Mouse (Mus musculus) CH12.LX (cell line): Measurements from ENCODE around the gene Eif4g3. TPM values are rescaled to one million over a fixed set of nuclear protein-coding genes. Genes with fewer than 3 reads are reported as not detected.

Source experiments
- DNase-seq: peaks from one replicate; pipeline ENCODE4 v3.0.0-alpha.2; 2013; ENCODE audit errors: extremely low read depth
- H3K27ac ChIP-seq: 2 replicates; pipeline ENCODE4 v1.5.1; 2012; ENCODE audit warnings: low read depth, mild to moderate bottlenecking, control low read depth, moderate library complexity; ENCODE audit not compliant: insufficient read depth
- H3K27me3 ChIP-seq: replicated peaks from 2 replicates; pipeline ENCODE3; 2012; ENCODE audit warnings: inconsistent platforms
- H3K36me3 ChIP-seq, 2 experiments: replicated peaks in 1 of 2; 2 replicates each; pipeline versions ENCODE3 to v1.6.1; 2012; ENCODE audit warnings: inconsistent platforms in 1 of 2, low read length in 1 of 2, mild to moderate bottlenecking in 1 of 2, mixed read lengths in 1 of 2, moderate library complexity in 1 of 2; ENCODE audit not compliant: control insufficient read depth in 1 of 2, insufficient read depth in 1 of 2
- H3K4me1 ChIP-seq, 2 experiments: 2 replicates each; pipeline ENCODE4 v1.6.1; 2012; ENCODE audit warnings: inconsistent platforms in 1 of 2, moderate library complexity in 1 of 2; ENCODE audit not compliant: insufficient read depth in 2 of 2, control insufficient read depth in 1 of 2
- H3K4me2 ChIP-seq: 2 replicates; pipeline ENCODE4 v1.6.1; 2012; ENCODE audit warnings: low read depth, mild to moderate bottlenecking, control low read depth; ENCODE audit not compliant: poor library complexity, insufficient read depth, severe bottlenecking
- H3K4me3 ChIP-seq, 3 experiments: fragments of 150-350 bp in 1 of 3; sonication (generic) in 1 of 3; replicated peaks in 1 of 3; 2 replicates each; pipeline versions ENCODE3 to v1.5.1; 2011 to 2012; ENCODE audit warnings: low read depth in 2 of 3, low read length in 2 of 3, mild to moderate bottlenecking in 2 of 3, moderate library complexity in 2 of 3, control low read depth in 1 of 3, improper control_type of control experiment in 1 of 3, inconsistent platforms in 1 of 3, mixed read lengths in 1 of 3; ENCODE audit not compliant: poor library complexity in 1 of 3
- H3K79me2 ChIP-seq: replicated peaks from 2 replicates; pipeline ENCODE4 v1.6.1; 2012; ENCODE audit warnings: mild to moderate bottlenecking, moderate library complexity; ENCODE audit not compliant: control insufficient read depth, poor library complexity, insufficient read depth, severe bottlenecking; ENCODE audit errors: extremely low read depth
- H3K9ac ChIP-seq: 2 replicates; pipeline ENCODE4 v1.6.1; 2012; ENCODE audit warnings: low read depth, mild to moderate bottlenecking, control low read depth, moderate library complexity; ENCODE audit not compliant: insufficient read depth
- H3K9me3 ChIP-seq: replicated peaks from 2 replicates; pipeline ENCODE3; 2012; ENCODE audit warnings: low read length, inconsistent platforms, mixed read lengths
- BHLHE40 ChIP-seq: IDR thresholded peaks from 2 replicates; pipeline ENCODE4 v1.6.1; 2011; ENCODE audit warnings: mild to moderate bottlenecking, low read depth, low read length, improper control_type of control experiment
- CHD1 ChIP-seq: IDR thresholded peaks from 2 replicates; pipeline ENCODE4 v1.6.1; 2012; ENCODE audit warnings: low read depth, low read length, improper control_type of control experiment, inconsistent platforms
- CTCF ChIP-seq, 2 experiments: IDR thresholded peaks in 1 of 2; conservative IDR thresholded peaks in 1 of 2; 2 replicates each; pipeline ENCODE4 v1.5.1; 2011 to 2012; ENCODE audit warnings: low read depth in 2 of 2, low read length in 2 of 2, improper control_type of control experiment in 1 of 2, inconsistent platforms in 1 of 2, mild to moderate bottlenecking in 1 of 2, moderate library complexity in 1 of 2
- E2F4 ChIP-seq: IDR thresholded peaks from 2 replicates; pipeline ENCODE4 v1.6.1; 2011; ENCODE audit warnings: low read depth, low read length, improper control_type of control experiment; ENCODE audit not compliant: insufficient replicate concordance
- ELF1 ChIP-seq: IDR thresholded peaks from 2 replicates; pipeline ENCODE4 v1.6.1; 2014; ENCODE audit warnings: low read depth, mild to moderate bottlenecking, inconsistent platforms, low read length, improper control_type of control experiment
- GABPA ChIP-seq: IDR thresholded peaks from 2 replicates; pipeline ENCODE4 v1.6.1; 2012; ENCODE audit warnings: low read depth, low read length, improper control_type of control experiment, inconsistent platforms; ENCODE audit not compliant: insufficient replicate concordance
- MAFK ChIP-seq: IDR thresholded peaks from 2 replicates; pipeline ENCODE4 v1.6.1; 2011; ENCODE audit warnings: low read length, improper control_type of control experiment; ENCODE audit not compliant: insufficient replicate concordance
- MAX ChIP-seq: IDR thresholded peaks from 2 replicates; pipeline ENCODE4 v1.6.1; 2011; ENCODE audit warnings: low read length, improper control_type of control experiment
- POLR2A ChIP-seq: IDR thresholded peaks from 2 replicates; pipeline ENCODE4 v1.6.1; 2011; ENCODE audit warnings: low read depth, mild to moderate bottlenecking, improper control_type of control experiment, low read length
- POLR2AphosphoS2 ChIP-seq: IDR thresholded peaks from 2 replicates; pipeline ENCODE4 v1.6.1; 2011; ENCODE audit warnings: low read depth, low read length, improper control_type of control experiment
- RCOR1 ChIP-seq: conservative IDR thresholded peaks from 2 replicates; pipeline ENCODE4 v1.6.1; 2012; ENCODE audit warnings: low read depth, mild to moderate bottlenecking, inconsistent platforms, low read length, improper control_type of control experiment
- SIN3A ChIP-seq: IDR thresholded peaks from 2 replicates; pipeline ENCODE4 v1.6.1; 2012; ENCODE audit warnings: low read length, improper control_type of control experiment, inconsistent platforms
- UBTF ChIP-seq: IDR thresholded peaks from 2 replicates; pipeline ENCODE4 v1.6.1; 2012; ENCODE audit warnings: low read depth, mild to moderate bottlenecking, inconsistent platforms, low read length, improper control_type of control experiment, moderate library complexity
- ZKSCAN1 ChIP-seq: IDR thresholded peaks from 2 replicates; pipeline ENCODE4 v1.6.1; 2012; ENCODE audit warnings: low read depth, inconsistent platforms, low read length, improper control_type of control experiment, borderline replicate concordance
- ZMIZ1 ChIP-seq: IDR thresholded peaks from 2 replicates; pipeline ENCODE4 v1.6.1; 2012; ENCODE audit warnings: low read depth, mild to moderate bottlenecking, inconsistent platforms, low read length, improper control_type of control experiment
- dilution Hi-C: fragments of 300-500 bp; cut with MboI; formaldehyde crosslinking; loops from 2 replicates; pipeline ENCODE4 v1.14.3; 2020; ENCODE audit warnings: low sequenced_read_pairs; ENCODE audit not compliant: extremely low pct_unique_long_range_greater_than_20kb, extremely low pct_ligation_motif_present
- in situ Hi-C: fragments of 300-500 bp; cut with MboI; formaldehyde crosslinking; loops from 3 replicates; pipeline ENCODE4 v1.14.3; 2019; ENCODE audit warnings: low sequenced_read_pairs, low pct_ligation_motif_present, low pct_unique_long_range_greater_than_20kb, mixed read lengths
- polyA plus RNA-seq: library from polyadenylated mRNA; unstranded; fragments of >175 nt; gene quantifications from 2 replicates; pipeline ENCODE4 v1.2.1, GENCODE M21; 2012; ENCODE audit warnings: low read depth; ENCODE audit not compliant: insufficient read length
- total RNA-seq, 2 experiments: library from RNA; depleted of rRNA; stranded (reverse); fragments of 300-350 nt in 1 of 2; fragments of >200 nt in 1 of 2; gene quantifications; 2 replicates each; pipeline ENCODE4 v1.2.3; 2012 to 2014

Gene Eif4g3
- total and polyA plus RNA-seq, 3 experiments: 10.8 to 47.2 (median 24.0) TPM

DNA sequence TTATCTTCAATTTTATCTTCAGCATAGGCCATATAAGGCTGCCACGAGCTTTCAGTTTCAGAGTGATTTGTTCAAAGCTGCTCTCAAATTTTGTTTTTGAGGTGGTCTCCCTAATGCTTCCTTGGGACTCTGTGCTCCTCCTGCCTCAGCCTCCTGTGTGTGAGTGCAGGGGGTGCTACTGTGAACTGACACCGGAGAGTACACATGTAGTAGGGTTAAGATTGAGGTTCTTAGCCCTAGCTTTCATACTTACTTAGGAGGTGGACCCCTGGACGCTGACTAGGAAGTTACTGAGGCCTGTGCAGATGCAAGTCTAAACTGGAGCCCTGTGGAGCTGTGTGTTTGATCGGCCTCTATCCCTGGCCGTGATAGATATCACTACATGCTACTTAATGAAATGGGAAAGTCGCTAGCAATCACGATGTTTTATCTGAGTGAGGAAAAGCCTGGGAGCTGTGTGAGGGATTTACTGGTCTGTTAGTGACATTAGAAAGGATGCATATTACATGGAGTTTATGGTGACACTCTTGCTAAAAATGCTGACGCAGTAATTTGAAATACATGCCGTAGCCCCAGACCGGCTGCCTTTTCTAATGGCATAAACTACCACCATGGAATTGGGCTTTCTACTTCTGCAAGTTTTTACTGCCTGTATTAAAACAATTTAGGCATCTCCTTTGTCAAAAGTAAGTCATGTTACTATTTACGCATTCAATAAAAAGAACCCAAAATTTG, 225.3 kb downstream of the Eif4g3 start:
- Histone ChIP-seq H3K36me3 (peaks cover 13 to 31% of the 10 kb centered on the region in 2 experiments), H3K27me3 (no peaks in the 10 kb centered on the region), H3K4me2 (peak overlapping the region; percentile 85), H3K79me2 (peaks cover 50% of the 10 kb centered on the region), H3K9ac (peak overlapping the region; percentile 75), H3K4me1 (peaks cover 7 to 46% of the 10 kb centered on the region in 2 experiments), H3K4me3 (peak overlapping the region; percentile 97 to 99 (median 98)), H3K27ac (no peak overlapping the region), H3K9me3 (no peaks in the 10 kb centered on the region)
- dilution Hi-C loops: no loop called here
- in situ Hi-C loops: no loop called here
- TF ChIP-seq E2F4 (no peak), MAX (0 out of 2 replicates have a peak, but pooled peaks have one; percentile 3), SIN3A (0 out of 2 replicates have a peak, but pooled peaks have one; percentile 13), GABPA (no peak), MAFK (peak; percentile 97), CTCF (conservative IDR thresholded peaks at IDR 0.05 in 1 of 2, IDR thresholded peaks at IDR 0.05 in 1 of 2; ENCODE audit: low read depth in 2 of 2, low read length in 2 of 2) (no peak), BHLHE40 (no peak), POLR2AphosphoS2 (no peak)
- DNase-seq: no peak

DNA sequence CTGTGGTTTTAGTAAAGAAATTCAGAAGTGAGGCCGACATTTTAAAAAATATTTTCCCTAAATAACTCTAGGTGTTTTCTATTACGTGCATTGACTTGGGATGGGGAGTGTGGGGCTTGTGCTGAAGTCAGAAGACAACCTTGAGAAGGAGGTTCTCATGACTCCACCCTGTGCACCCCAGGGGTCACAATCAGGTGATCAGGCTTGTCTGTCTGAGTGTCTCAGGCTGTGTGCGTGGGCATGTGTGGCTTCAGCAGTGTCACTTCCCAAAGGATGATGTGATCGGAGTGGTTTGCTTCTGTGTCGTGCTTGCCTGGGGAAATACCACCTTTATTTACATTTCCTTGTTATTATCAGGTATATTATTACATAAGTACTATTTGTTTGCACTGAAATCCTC, 226.5 kb downstream of the Eif4g3 start:
- Histone ChIP-seq H3K27me3 (no peaks in the 10 kb centered on the region), H3K79me2 (peaks cover 51% of the 10 kb centered on the region), H3K4me3 (peak overlapping the region in 2 of 3 experiments; percentile 14 to 28), H3K9ac (peak overlapping the region; percentile 75; the same call in 1 of the 2 replicates), H3K9me3 (no peaks in the 10 kb centered on the region), H3K27ac (no peak overlapping the region), H3K36me3 (peaks cover 24 to 43% of the 10 kb centered on the region in 2 experiments), H3K4me2 (peak overlapping the region; percentile 85), H3K4me1 (peaks cover 7 to 46% of the 10 kb centered on the region in 2 experiments)
- no peak for DNase-seq
- dilution Hi-C loops: no loop called here
- in situ Hi-C loops: no loop called here
- no peak for TF ChIP-seq ZMIZ1
- no peak for TF ChIP-seq UBTF
- no peak for TF ChIP-seq ELF1
- no peak for TF ChIP-seq POLR2A
- TF ChIP-seq ZKSCAN1: no peak
- TF ChIP-seq RCOR1: no peak
- TF ChIP-seq CHD1: no peak
